In genomic region chr13:63278796-63279475, GRCm38 (mm10) we compare ENCODE assay signal across 8 mouse cellular contexts.
DNase-seq lines count a peak whose midpoint lies in the region; ATAC-seq and TF ChIP-seq lines count a peak whose summit lies in the region.

No protein-coding gene starts in this region.

- peak overlapping the region; percentile 55 for H3K4me2 ChIP-seq in heart, postnatal 0 days (ENCODE audit: low read depth, low read length)
- H3K4me2 ChIP-seq in stomach, embryonic 16.5 days (ENCODE audit: low read depth, low read length), result peak overlapping the region; percentile 41

- TF ChIP-seq EP300 in heart, postnatal 0 days (IDR thresholded peaks at IDR 0.05; ENCODE audit: low read depth), result no peak

- WGBS in embryonic facial prominence, embryonic 10.5 days, result 13% methylated on average over 10 of the region's 10 CpGs
- WGBS in heart, postnatal 0 days, result 21% methylated on average over 10 of the region's 10 CpGs
- 23% methylated on average over 10 of the region's 10 CpGs for WGBS in stomach, embryonic 16.5 days

- peak overlapping the region; percentile 60; the same call in 1 of the 2 replicates for H3K27ac ChIP-seq in left cerebral cortex, adult 2 months
- peak overlapping the region; percentile 81 for H3K27ac ChIP-seq in embryonic facial prominence, embryonic 10.5 days (replicated peaks)
- H3K27ac ChIP-seq in heart, postnatal 0 days (ENCODE audit: low read depth), result peak overlapping the region; percentile 86
- peak overlapping the region; percentile 70 for H3K27ac ChIP-seq in stomach, embryonic 16.5 days (ENCODE audit: low read length)

- ATAC-seq in heart, postnatal 0 days (ENCODE audit: insufficient read depth, low read depth), result peak; percentile 67
- ATAC-seq in stomach, embryonic 16.5 days (ENCODE audit: insufficient read depth, low FRiP score), result peak; percentile 70; the same call in 1 of the 2 replicates

- intact Hi-C loops in left cerebral cortex, adult 2 months (cut with DNase I), result no loop called here
- intact Hi-C loops in left cerebral cortex, postnatal 14 days (cut with DNase I), result no loop called here

- peaks cover 11% of the 10 kb centered on the region; the same call in 1 of the 2 replicates for H3K27me3 ChIP-seq in embryonic facial prominence, embryonic 10.5 days (replicated peaks; ENCODE audit: low read depth, poor library complexity, severe bottlenecking)
- no peaks in the 10 kb centered on the region for H3K27me3 ChIP-seq in heart, postnatal 0 days (ENCODE audit: control insufficient read depth, insufficient read depth, low read length)
- H3K27me3 ChIP-seq in stomach, embryonic 16.5 days (ENCODE audit: control insufficient read depth, insufficient read depth, low read length), result no peaks in the 10 kb centered on the region

- peaks cover 69% of the 10 kb centered on the region for H3K4me1 ChIP-seq in embryonic facial prominence, embryonic 10.5 days
- H3K4me1 ChIP-seq in heart, postnatal 0 days (ENCODE audit: control insufficient read depth, insufficient read depth), result peaks cover 68% of the 10 kb centered on the region
- H3K4me1 ChIP-seq in stomach, embryonic 16.5 days (ENCODE audit: control insufficient read depth, insufficient read depth, low read length), result peaks cover 53% of the 10 kb centered on the region

- TF ChIP-seq CTCF in left cerebral cortex, adult 2 months (IDR thresholded peaks at IDR 0.05), result no peak
- no peak for TF ChIP-seq CTCF in heart, postnatal 0 days (IDR thresholded peaks at IDR 0.05; ENCODE audit: low read depth)

- peak overlapping the region; percentile 50 for H3K9ac ChIP-seq in heart, postnatal 0 days (replicated peaks; ENCODE audit: low read depth, low read length)
- H3K9ac ChIP-seq in stomach, embryonic 16.5 days (ENCODE audit: low read length), result peak overlapping the region; percentile 57

- no peak for DNase-seq in left cerebral cortex, adult 2 months (ENCODE audit: extremely low spot score in 1 of 2, low spot score in 2 of 2)
- DNase-seq in left cerebral cortex, adult 8-10 months (ENCODE audit: low spot score in 2 of 2), result no peak
- DNase-seq in embryonic facial prominence, embryonic 10.5 days (ENCODE audit: low spot score), result peak; percentile 73
- DNase-seq in heart, postnatal 0 days (ENCODE audit: low spot score), result no peak
- peak; percentile 74 for DNase-seq in kidney, postnatal 14 days
- DNase-seq in lung, postnatal 4 days, result peak; percentile 78 to 89
- no peak for DNase-seq in left cerebral cortex, postnatal 14 days (ENCODE audit: low spot score in 2 of 2)

- peaks cover 26% of the 10 kb centered on the region for H3K36me3 ChIP-seq in embryonic facial prominence, embryonic 10.5 days (replicated peaks)
- H3K36me3 ChIP-seq in heart, postnatal 0 days (replicated peaks; ENCODE audit: control insufficient read depth, insufficient read depth, low read length), result peaks cover 18% of the 10 kb centered on the region
- peaks cover 6% of the 10 kb centered on the region; the same call in 1 of the 2 replicates for H3K36me3 ChIP-seq in stomach, embryonic 16.5 days (ENCODE audit: control insufficient read depth, insufficient read depth, low read length)

- H3K4me3 ChIP-seq in left cerebral cortex, adult 2 months, result no peak overlapping the region
- H3K4me3 ChIP-seq in embryonic facial prominence, embryonic 10.5 days, result peak overlapping the region; percentile 43
- peak overlapping the region; percentile 37 for H3K4me3 ChIP-seq in heart, postnatal 0 days (ENCODE audit: low read depth, low read length)
- peak overlapping the region; percentile 24 for H3K4me3 ChIP-seq in stomach, embryonic 16.5 days (replicated peaks; ENCODE audit: low read length)

- H3K9me3 ChIP-seq in embryonic facial prominence, embryonic 10.5 days, result no peaks in the 10 kb centered on the region
- H3K9me3 ChIP-seq in heart, postnatal 0 days (replicated peaks; ENCODE audit: control insufficient read depth, low read length), result no peaks in the 10 kb centered on the region
- no peaks in the 10 kb centered on the region for H3K9me3 ChIP-seq in stomach, embryonic 16.5 days (replicated peaks; ENCODE audit: control insufficient read depth, low read length)

Comparison
In these comparisons a context has a peak if more than half of its experiments do, and no peak if none do; other contexts are left out.
1. DNase-seq: peak in embryonic facial prominence, embryonic 10.5 days (single experiment), kidney, postnatal 14 days (single experiment) and lung, postnatal 4 days (2 of 2); none in left cerebral cortex, adult 2 months (0 of 2), left cerebral cortex, adult 8-10 months (0 of 2), heart, postnatal 0 days (single experiment) and left cerebral cortex, postnatal 14 days (0 of 2).
2. Peak in every context shown above with its lines, with median percentiles within 50 percentile points of each other: H3K27ac ChIP-seq.